Mouse (Mus musculus) thymus, postnatal 10 days (tissue): ENCODE results near the gene Ap3b1.

ENCODE experiments used
- DNase-seq, 2 experiments: peaks; one replicate each; pipeline ENCODE4 v3.0.0; 2021; ENCODE audit warnings: low spot score in 2 of 2

Gene Ap3b1

GRCm38 (mm10) chr13:94375526-94376390, 17.0 kb downstream of the Ap3b1 start:
- no peak for DNase-seq

GRCm38 (mm10) chr13:94379006-94379405, 20.2 kb downstream of the Ap3b1 start:
- no peak for DNase-seq

DNA sequence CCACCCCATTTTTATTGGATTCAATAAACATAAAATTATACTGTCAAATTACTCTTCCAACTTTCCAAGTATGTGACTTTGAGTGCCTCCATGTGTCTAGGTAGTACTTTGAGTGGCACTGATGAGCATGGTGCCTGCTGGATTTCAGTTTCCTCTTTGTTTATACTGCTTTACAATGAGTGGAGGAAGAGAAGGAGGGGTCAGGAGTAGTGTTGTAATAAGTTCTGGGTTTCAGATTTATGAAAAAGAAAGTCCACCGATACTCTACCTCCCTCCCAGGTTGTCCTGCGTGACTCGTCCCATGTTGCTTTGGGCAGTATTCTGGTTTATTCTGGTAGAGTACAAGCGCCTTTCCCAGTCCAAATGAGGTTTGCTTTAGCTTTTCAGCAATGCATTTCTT, 22.7 kb downstream of the Ap3b1 start:
- DNase-seq, result no peak

- no peak for DNase-seq
Measured at GRCm38 (mm10) chr13:94381829-94382675, 23.3 kb downstream of the Ap3b1 start.

DNA sequence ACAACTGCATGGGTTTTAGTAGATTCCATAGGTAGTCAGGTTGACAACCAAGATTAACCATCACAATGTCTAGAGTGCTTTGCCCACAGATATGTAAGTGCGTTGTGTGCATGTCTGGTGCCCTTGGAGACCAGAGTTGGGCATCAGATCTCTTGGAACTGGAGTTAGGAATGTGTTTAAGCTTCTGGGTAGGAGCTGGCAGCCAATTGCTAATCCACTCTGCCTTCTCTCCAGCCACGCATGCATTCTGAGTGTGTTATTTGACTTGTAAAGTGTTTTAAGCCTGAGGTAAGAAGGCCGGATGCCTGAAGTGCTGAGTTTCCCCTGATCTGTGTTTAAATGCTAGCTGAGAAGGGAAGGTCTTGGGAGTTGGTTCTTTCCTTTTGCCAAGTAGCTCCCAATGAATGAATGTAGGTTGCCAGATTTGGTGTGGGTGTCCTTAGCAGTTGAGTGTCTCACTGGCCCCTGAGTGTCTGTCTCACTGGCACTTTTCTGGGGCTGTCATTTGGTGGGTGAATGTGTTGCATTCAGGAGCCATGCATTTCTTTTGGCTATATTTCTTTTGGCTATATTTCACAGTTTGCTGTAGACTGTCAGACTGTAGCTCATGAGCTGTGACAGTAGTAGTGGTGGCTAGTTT, 26.3 kb downstream of the Ap3b1 start:
- DNase-seq, result no peak

DNA sequence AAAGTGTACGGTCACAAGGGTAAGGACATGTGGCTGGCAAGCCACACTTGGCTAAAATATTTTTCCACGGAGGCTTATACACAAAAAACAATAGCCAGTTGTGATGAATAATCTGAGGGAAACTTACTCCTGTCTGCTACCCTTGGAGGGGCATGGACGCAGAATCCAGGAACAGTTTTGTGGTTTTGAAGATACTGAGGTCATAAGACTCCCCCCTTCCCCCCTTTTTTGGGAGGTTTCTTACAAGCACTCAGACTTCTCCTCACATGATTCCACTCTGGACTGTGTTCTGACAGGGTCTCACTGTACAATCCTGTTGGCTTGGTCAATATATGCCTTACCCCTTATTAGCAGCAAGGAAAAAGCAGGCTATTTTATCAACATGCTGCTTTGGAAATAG, 29.8 kb downstream of the Ap3b1 start:
- DNase-seq, result no peak

DNA sequence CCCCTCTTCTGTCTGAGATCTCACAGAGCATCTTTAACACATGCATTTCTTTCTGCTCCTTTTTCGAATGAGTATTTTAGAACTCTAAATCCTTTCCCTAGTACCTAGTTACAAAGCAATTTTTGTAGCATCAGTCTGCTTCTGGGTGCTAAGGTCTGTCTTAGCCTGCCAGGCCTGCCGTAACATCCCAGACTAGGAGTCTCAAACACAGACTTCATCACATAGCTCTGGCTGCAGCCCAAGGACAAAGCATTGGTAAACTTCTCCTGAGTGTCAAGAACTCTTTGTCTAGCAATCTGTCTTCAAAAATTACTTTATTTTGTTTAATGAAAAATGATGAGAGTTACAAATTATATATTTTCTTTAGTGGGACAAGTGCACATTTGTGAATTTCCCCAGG, 30.8 kb downstream of the Ap3b1 start:
- DNase-seq, result no peak

GRCm38 (mm10) chr13:94392282-94392681, 33.5 kb downstream of the Ap3b1 start:
- DNase-seq, result no peak

- no peak for DNase-seq
Measured at GRCm38 (mm10) chr13:94394486-94394885, 35.7 kb downstream of the Ap3b1 start.

DNA sequence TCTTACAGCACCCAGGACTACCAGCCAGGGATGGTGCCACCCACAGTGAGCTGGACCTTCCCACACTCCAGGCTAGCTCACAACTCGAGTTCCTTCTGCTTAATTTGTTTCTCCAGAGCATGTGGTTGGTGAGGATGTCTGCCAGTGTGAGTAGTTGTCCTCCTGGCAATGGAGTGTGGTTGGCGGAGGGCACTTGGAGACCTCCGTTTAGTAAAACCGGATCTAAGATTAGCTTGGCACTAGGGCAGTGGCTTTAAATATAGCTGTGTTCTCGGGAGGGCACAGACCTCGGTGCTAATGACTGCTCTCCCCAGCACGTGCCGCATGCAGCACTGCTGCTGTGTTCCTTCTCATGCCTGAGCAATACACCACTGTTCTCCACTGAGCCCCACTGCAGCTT, 37.0 kb downstream of the Ap3b1 start:
- DNase-seq, result no peak

DNA sequence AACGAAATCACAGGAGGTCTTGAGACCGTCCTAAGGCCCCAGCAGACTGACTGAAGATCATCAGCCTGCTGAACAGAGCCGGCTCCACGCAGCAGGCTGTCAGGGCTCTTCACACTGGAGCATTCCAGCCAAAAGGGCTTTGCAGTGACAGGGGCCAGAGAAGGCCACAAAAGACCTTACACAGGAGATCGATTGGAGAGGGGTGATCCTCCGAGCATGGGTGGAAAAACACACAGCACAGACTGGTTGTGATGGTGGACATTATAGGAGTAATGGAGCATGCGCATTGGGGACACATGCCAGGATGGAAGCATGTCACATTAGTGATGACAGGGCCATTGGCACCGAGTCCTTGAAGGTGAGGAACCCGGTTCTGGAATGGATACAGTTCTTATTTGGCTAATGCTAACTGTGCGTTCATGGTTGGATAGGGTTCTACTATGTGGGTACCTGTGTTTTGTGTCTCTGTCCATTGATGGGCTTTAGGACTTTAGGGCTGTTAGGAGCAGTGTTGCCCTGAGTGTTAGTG, 37.7 kb downstream of the Ap3b1 start:
- no peak for DNase-seq

GRCm38 (mm10) chr13:94398568-94399374, 40.0 kb downstream of the Ap3b1 start:
- DNase-seq, result no peak

DNA sequence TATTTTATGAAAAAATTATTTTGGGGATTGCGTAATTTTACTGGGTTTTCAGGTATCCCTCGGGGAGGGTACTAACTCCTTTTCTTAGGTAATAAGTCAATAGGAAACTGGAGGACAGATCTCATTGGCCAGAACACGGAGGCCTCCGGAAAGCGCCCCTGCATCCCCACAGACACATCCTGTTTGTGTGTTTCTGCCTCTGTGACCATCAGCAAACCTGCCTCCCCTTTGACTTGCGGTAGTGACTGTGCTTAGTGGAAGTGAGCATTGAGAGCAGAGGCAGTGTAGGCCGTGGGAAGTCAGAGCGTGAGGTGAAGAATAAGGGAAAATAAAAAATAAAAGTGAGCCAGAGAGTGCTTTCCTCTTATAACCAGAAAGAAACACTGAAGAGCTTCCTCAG, 41.7 kb downstream of the Ap3b1 start:
- DNase-seq, result no peak

- DNase-seq, result no peak
Measured at GRCm38 (mm10) chr13:94423600-94423999, 64.8 kb downstream of the Ap3b1 start.

- DNase-seq, result no peak
Measured at GRCm38 (mm10) chr13:94429567-94429966, 70.8 kb downstream of the Ap3b1 start.

GRCm38 (mm10) chr13:94439386-94439785, 80.6 kb downstream of the Ap3b1 start:
- DNase-seq, result no peak

GRCm38 (mm10) chr13:94441199-94441598, 82.4 kb downstream of the Ap3b1 start:
- DNase-seq, result no peak

DNA sequence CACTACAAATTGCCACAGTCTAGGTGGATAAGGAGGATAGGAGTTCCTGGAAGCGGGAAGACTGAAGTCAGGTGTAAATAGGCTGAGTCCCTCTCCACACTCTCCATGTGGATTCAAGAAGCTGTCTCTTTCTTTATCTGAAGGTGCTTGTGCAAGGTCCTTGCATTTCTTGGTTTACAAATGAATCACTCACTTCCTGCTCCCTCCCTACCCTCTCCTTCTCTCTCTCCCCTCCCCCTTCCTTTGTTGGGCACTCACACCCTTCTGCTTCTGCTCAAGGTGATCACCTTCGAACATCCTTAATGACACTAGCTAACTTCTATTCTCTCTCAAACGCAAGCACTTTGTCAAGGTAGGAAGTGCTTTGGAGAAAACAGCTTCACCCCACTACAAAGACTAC, 84.7 kb downstream of the Ap3b1 start:
- no peak for DNase-seq

DNA sequence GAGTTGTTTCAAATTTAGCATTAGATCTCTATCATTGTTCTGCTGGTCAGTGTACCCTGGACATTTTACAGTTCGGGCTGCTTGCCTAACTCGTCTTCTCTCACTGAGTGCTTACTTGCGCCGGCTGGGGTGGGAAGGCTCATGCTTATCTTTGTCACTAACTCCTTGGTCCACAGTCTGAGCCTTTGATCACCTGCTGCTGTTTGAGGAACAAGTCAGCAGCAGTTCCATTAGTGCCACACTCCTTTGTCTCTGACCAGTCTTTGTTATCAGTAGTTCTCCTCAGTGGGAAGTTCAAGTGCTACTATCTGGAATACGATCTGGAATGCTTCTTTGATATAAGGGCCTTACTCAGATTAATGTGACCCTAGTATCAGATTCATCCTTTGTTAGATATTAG, 86.3 kb downstream of the Ap3b1 start:
- no peak for DNase-seq

- DNase-seq, result no peak
Measured at GRCm38 (mm10) chr13:94447003-94447402, 88.2 kb downstream of the Ap3b1 start.

GRCm38 (mm10) chr13:94449593-94449992, 90.8 kb downstream of the Ap3b1 start:
- DNase-seq, result no peak
